Mouse (Mus musculus): Measurements from ENCODE around the gene Zfp853.

The Zfp853 gene

DNA sequence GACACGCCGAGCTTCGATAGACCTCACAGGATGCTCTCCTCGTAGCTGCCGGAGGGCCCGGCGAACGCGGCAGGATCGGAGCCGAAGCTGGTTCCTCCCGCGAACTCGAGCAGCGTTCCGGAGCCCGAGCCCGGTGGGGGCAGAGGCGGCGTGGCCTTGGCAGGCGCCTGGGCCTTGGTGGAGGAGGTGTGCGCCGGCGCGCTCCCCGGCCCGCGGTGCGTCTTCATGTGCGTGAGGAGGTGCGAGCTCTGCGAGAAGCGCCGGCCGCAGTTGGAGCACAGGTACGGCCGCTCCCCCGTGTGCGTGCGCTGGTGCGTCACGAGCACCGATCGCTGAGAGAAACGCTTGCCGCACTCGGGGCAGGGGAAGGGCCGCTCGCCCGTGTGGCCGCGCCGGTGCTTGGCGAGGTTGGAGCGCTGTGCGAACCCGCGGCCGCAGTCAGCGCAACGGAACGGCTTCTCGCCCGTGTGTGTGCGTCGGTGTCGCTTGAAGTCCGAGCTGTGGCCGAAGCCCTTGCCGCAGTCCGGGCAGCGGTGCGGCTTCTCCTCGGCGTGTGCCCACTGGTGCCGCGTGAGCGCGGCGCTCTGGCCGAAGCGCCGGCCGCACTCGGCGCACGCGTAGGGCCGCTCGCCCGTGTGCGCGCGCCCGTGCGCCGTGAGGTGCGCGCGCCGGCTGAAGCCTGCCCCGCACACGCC lies 40.1 kb downstream of the Zfp853 start:
- no peak for DNase-seq (ENCODE audit: low spot score in 2 of 2)

DNA sequence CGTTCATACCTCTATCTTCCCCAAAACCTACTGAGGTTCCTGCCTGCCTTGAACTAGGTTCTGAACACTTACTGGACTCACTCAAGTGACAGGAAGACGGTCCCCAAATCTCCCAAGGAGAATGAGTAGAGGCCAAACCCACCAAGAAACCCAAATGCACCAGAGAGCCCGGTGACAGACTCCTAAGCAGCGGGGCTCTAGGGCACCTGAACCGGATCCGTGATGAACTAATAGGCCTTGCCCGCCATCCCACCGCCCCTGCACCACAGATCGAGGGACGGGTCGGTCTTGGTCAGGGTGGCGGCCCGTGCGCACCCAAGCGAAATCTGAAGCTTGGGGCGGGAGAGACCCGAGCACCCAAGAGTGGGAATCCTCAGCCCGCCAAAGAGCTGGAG lies 40.6 kb downstream of the Zfp853 start:
- DNase-seq (ENCODE audit: low spot score in 2 of 2) = no peak

DNA sequence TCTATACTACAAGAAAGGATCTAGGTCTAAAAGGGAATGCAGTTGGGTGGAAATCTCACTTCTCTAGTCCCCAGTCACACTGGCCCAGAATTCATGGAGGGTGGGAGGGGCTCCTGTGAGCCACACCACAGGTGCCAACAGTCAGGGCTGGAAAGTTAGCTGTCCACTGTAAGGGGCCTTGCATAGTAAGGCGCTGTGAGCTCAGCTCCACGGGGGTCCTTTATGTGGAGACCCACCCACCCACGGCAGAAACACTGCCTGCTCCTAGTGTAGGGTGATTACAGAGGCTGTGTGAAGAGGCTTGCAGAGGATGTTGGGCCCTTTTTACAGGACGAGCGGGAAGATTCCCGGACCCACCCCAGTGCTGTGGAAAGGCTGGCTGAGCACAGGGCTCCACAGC lies 41.4 kb downstream of the Zfp853 start:
- no peak for DNase-seq (ENCODE audit: low spot score in 2 of 2)

DNA sequence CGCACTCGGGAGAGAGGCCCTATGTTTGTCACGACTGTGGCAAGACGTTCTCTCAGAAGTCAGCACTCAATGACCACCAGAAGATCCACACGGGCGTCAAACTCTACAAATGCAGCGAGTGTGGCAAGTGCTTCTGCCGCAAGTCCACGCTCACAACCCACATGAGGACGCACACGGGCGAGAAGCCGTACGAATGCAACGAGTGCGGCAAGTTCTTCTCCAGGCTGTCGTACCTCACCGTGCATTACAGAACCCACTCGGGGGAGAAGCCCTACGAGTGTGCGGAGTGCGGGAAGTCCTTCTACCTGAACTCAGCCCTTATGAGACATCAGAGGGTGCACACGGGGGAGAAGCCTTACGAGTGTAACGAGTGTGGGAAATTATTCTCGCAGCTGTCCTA lies 48.5 kb downstream of the Zfp853 start:
- no peak for DNase-seq (ENCODE audit: low spot score in 2 of 2)

All from frontal cortex, postnatal 36 days (tissue).